Mouse (Mus musculus) hindbrain, postnatal 0 days (tissue): ENCODE results near the gene Incenp. TPM values are rescaled to one million over a fixed set of nuclear protein-coding genes. Genes with fewer than 3 reads are reported as not detected.
A peak's percentile ranks its signal among the peaks of the same experiment; 100 is the strongest.

ENCODE experiments used
- ATAC-seq: fragments of 200-750 bp; cut with Nextera tagmentation; 2 replicates; pipeline ENCODE4 v1.8.0; 2017; ENCODE audit warnings: mild to moderate bottlenecking, moderate TSS enrichment, moderate library complexity
- DNase-seq: peaks from one replicate; pipeline ENCODE4 v3.0.0-alpha.2; 2015; ENCODE audit warnings: low spot score
- H3K27ac ChIP-seq: fragments of 300-500 bp; sonication (generic); 2 replicates; pipeline ENCODE4 v1.5.1; 2014; ENCODE audit warnings: mild to moderate bottlenecking
- H3K27me3 ChIP-seq: fragments of 300-500 bp; sonication (generic); 2 replicates; pipeline ENCODE4 v1.6.1; 2014; ENCODE audit warnings: low read length, mixed read lengths; ENCODE audit not compliant: insufficient read depth
- H3K36me3 ChIP-seq: fragments of 300-500 bp; sonication (generic); 2 replicates; pipeline ENCODE4 v1.6.1; 2014; ENCODE audit warnings: low read length, mixed read lengths; ENCODE audit not compliant: insufficient read depth
- H3K4me1 ChIP-seq: fragments of 300-500 bp; sonication (generic); 2 replicates; pipeline ENCODE4 v1.6.1; 2014; ENCODE audit warnings: antibody characterized with exemption, low read length, mixed read lengths; ENCODE audit not compliant: insufficient read depth
- H3K4me2 ChIP-seq: fragments of 300-500 bp; sonication (generic); 2 replicates; pipeline ENCODE4 v1.6.1; 2014; ENCODE audit warnings: low read depth, mild to moderate bottlenecking, low read length, moderate library complexity, mixed read lengths
- H3K4me3 ChIP-seq: fragments of 300-500 bp; sonication (generic); 2 replicates; pipeline ENCODE4 v1.5.1; 2014; ENCODE audit warnings: low read length
- H3K9ac ChIP-seq: fragments of 300-500 bp; sonication (generic); replicated peaks from 2 replicates; pipeline ENCODE4 v1.6.1; 2014; ENCODE audit warnings: mild to moderate bottlenecking, low read length, moderate library complexity, mixed read lengths
- H3K9me3 ChIP-seq: fragments of 300-500 bp; sonication (generic); 2 replicates; pipeline ENCODE4 v1.6.1; 2016; ENCODE audit warnings: low read length, mixed read lengths
- CTCF ChIP-seq: IDR thresholded peaks from 2 replicates; pipeline ENCODE4 v1.5.1; 2016; ENCODE audit warnings: antibody characterized with exemption, control low read depth, low read depth
- WGBS: fragments of 180-500 bp; shearing (Covaris S2); extraction: QIAGEN DNeasy Blood & Tissue Kit; methylation state at CpG from one replicate; pipeline ENCODE4 v1.1.7; 2014; 5-methylcytosine and 5-hydroxymethylcytosine counted together
- polyA plus RNA-seq: library from polyadenylated mRNA; unstranded; fragments of >200 nt; fragmentation: Nextera tagmentation; extraction: Ambion mirVana; gene quantifications from 2 replicates; pipeline ENCODE4 v1.2.1, GENCODE M21; 2015
- total RNA-seq: library from RNA; depleted of rRNA; stranded (reverse); fragments of >200 nt; gene quantifications from 2 replicates; pipeline ENCODE4 v1.2.3, GENCODE M21; 2014; rRNA removed

Incenp gene
- total RNA-seq (11.4 and 16.2 TPM in 2 replicates), polyA plus RNA-seq (26.4 and 27.2 TPM in 2 replicates)

GRCm38 (mm10) chr19:9899072-9899779, at the start of gene Incenp:
Incenp (minus strand) TSS chr19:9899551.
- Histone ChIP-seq H3K27ac (peak within 1 kb of the TSS; percentile 88), H3K4me3 (peak within 1 kb of the TSS; percentile 89), H3K9ac (peak within 1 kb of the TSS; percentile 55), H3K27me3 (no peaks in the 10 kb centered on the region), H3K9me3 (no peaks in the 10 kb centered on the region), H3K4me2 (peak within 1 kb of the TSS; percentile 95), H3K36me3 (peaks cover under 1% of the 10 kb centered on the region; the same call in 1 of the 2 replicates), H3K4me1 (0 out of 2 replicates have a peak, but pooled peaks cover 12% of the 10 kb centered on the region)
- peak; percentile 97 for DNase-seq
- peak; percentile 99 for ATAC-seq
- TF ChIP-seq CTCF = no peak
- under 1% methylated on average over 58 of the region's 58 CpGs for WGBS

GRCm38 (mm10) chr19:9946986-9947385, 47.6 kb upstream of the Incenp start:
- Histone ChIP-seq H3K4me3 (no peak overlapping the region), H3K9ac (no peak overlapping the region), H3K27me3 (no peaks in the 10 kb centered on the region), H3K9me3 (no peaks in the 10 kb centered on the region), H3K4me1 (no peaks in the 10 kb centered on the region), H3K4me2 (no peak overlapping the region), H3K27ac (no peak overlapping the region), H3K36me3 (no peaks in the 10 kb centered on the region)
- DNase-seq (no peak), ATAC-seq (no peak)
- 71% methylated on average over 3 of the region's 3 CpGs for WGBS
- TF ChIP-seq CTCF = no peak

GRCm38 (mm10) chr19:9945800-9946564, 46.6 kb upstream of the Incenp start:
- H3K9ac ChIP-seq = no peak overlapping the region
- H3K9me3 ChIP-seq = no peaks in the 10 kb centered on the region
- H3K36me3 ChIP-seq = no peaks in the 10 kb centered on the region
- H3K4me3 ChIP-seq = no peak overlapping the region
- no peak for DNase-seq
- no peak for TF ChIP-seq CTCF
- H3K27ac ChIP-seq = no peak overlapping the region
- WGBS = 90% methylated on average over 8 of the region's 8 CpGs
- no peak overlapping the region for H3K4me2 ChIP-seq
- no peak for ATAC-seq
- H3K27me3 ChIP-seq = no peaks in the 10 kb centered on the region
- H3K4me1 ChIP-seq = no peaks in the 10 kb centered on the region

GRCm38 (mm10) chr19:9942539-9943533, 43.5 kb upstream of the Incenp start:
- Histone ChIP-seq H3K27me3 (no peaks in the 10 kb centered on the region), H3K9ac (no peak overlapping the region), H3K9me3 (no peaks in the 10 kb centered on the region), H3K36me3 (no peaks in the 10 kb centered on the region), H3K4me3 (no peak overlapping the region), H3K4me2 (no peak overlapping the region), H3K27ac (no peak overlapping the region; the same call in 1 of the 2 replicates), H3K4me1 (no peaks in the 10 kb centered on the region)
- no peak for DNase-seq
- 62% methylated on average over 10 of the region's 10 CpGs for WGBS
- ATAC-seq = no peak
- no peak for TF ChIP-seq CTCF

GRCm38 (mm10) chr19:9941809-9942208, 42.5 kb upstream of the Incenp start:
- DNase-seq = no peak

GRCm38 (mm10) chr19:9940903-9941302, 41.6 kb upstream of the Incenp start:
- no peaks in the 10 kb centered on the region for H3K4me1 ChIP-seq
- DNase-seq (no peak), ATAC-seq (peak; percentile 29; the same call in 1 of the 2 replicates)
- WGBS = 7% methylated on average over 4 of the region's 4 CpGs
- TF ChIP-seq CTCF = no peak
- no peaks in the 10 kb centered on the region for H3K36me3 ChIP-seq
- H3K27me3 ChIP-seq = no peaks in the 10 kb centered on the region
- H3K4me2 ChIP-seq = no peak overlapping the region
- H3K27ac ChIP-seq = no peak overlapping the region
- no peak overlapping the region for H3K4me3 ChIP-seq
- no peaks in the 10 kb centered on the region for H3K9me3 ChIP-seq
- no peak overlapping the region for H3K9ac ChIP-seq

More at GRCm38 (mm10) chr19:9941809-9942208, 42.5 kb upstream of the Incenp start:
- no peak overlapping the region for H3K4me3 ChIP-seq
- ATAC-seq = no peak
- no peaks in the 10 kb centered on the region for H3K36me3 ChIP-seq
- no peak overlapping the region for H3K9ac ChIP-seq
- TF ChIP-seq CTCF = no peak
- H3K4me2 ChIP-seq = no peak overlapping the region
- WGBS = 64% methylated on average over 1 of the region's 1 CpGs
- H3K27ac ChIP-seq = no peak overlapping the region
- no peaks in the 10 kb centered on the region for H3K4me1 ChIP-seq
- no peaks in the 10 kb centered on the region for H3K9me3 ChIP-seq
- no peaks in the 10 kb centered on the region for H3K27me3 ChIP-seq
